Mouse (Mus musculus) bone marrow macrophage, adult 2 months (primary cell): ENCODE data around the gene Sla2.

Source experiments
- CTCF ChIP-seq: IDR thresholded peaks from 2 replicates; pipeline ENCODE4 v1.5.1; 2012; ENCODE audit warnings: low read depth, mild to moderate bottlenecking, low read length, moderate library complexity
- POLR2A ChIP-seq: IDR thresholded peaks from 2 replicates; pipeline ENCODE4 v1.6.1; 2012; ENCODE audit warnings: mild to moderate bottlenecking, low read depth, low read length, borderline replicate concordance

DNA sequence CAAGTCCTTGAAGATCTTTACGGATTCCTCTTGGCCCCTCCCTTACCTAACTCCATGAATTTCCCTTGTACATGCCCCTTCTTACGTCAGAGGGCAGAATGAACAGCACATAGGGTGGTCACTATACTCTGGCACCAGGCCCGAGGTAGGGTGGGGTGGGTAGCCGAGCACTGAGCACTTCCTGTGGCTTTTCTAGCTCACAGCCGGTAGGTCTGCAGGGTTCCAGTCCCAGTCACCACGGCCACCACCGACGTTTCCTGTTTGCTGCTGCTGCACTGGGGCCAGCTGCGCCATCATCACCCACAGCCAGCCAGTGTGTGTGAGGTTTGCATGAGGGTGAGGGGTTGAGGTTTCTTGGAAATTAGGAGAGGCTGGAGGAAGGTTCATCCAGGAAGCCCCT is 9.3 kb downstream of the Sla2 start:
- TF ChIP-seq POLR2A (no peak), CTCF (no peak)
